Mouse (Mus musculus): Measurements from ENCODE around the gene G2e3. TPM values are rescaled to one million over a fixed set of nuclear protein-coding genes. Genes with fewer than 3 reads are reported as not detected.

G2e3 gene
- polyA plus RNA-seq, 1 experiment from 2014 or later, result 27.8 TPM

DNA sequence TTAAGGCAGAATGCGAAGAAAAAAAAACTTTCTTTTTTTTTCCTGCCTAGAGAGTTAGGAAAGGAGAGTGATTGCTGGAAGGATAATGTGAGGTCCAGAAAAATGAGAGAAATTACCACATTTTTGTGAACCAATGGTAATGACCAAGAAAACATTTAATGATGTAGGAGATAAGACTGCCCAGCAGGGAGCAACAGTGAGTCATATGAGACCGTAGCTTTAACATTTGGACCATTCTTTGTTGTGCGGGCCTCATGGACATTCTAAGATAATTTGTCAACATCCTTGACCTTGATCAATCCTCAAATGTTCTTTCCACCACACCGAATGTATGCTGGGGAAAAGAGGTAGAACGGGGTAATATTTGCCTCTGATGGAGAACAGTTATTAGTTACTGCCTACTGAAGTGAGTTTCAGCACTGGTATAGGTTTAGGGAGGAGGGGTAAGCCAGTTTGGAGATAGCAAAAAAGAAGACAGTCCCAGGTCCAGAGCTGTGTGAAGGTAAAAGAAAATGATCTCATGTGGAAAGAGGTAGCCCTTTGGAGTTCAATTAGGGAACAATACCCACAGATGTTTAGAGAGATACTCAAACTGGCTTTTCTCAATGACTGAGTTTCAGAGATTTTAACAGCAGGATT, 54.3 kb downstream of the G2e3 start:
- peaks cover 62% of the 10 kb centered on the region for H3K36me3 ChIP-seq
- H3K9me3 ChIP-seq, result no peaks in the 10 kb centered on the region
- H3K27ac ChIP-seq, result no peak overlapping the region
- no peaks in the 10 kb centered on the region for H3K4me1 ChIP-seq
- no peaks in the 10 kb centered on the region for H3K27me3 ChIP-seq (ENCODE audit: insufficient read depth, poor library complexity, severe bottlenecking)
- no peak overlapping the region for H3K4me3 ChIP-seq
- WGBS, result 79% methylated on average over 5 of the region's 5 CpGs
- DNase-seq (ENCODE audit: low spot score), result no peak

DNA sequence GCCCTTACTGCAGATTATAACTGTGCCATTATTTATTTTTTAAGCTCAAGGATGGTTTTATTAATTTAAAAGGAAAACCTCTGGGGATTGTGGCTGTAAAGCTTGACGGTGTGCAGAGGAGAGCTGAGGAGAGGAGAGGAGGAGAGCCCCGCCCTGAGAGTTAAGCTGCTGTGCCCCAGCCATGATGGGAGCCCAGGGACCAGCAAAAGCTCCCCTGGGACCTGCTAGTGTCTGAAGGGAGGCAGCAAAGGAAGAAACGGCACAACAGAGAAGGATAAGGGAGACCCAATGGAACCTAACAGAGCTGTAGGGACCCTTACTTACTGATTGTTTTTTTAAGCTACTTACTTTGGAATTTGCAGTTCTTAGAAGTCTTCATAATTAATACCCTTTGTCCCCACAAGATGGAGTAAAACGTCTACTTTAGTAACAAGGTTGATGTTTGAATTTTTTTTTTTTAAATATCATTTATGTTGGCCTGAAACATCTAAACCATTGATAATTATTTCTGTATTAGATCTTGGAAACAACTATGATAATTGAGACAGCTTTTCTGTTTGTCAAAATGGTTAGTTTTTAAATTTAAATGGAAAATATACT, 56.2 kb downstream of the G2e3 start:
- H3K27ac ChIP-seq, result no peak overlapping the region
- H3K9me3 ChIP-seq, result no peaks in the 10 kb centered on the region
- no peaks in the 10 kb centered on the region for H3K27me3 ChIP-seq (ENCODE audit: insufficient read depth, poor library complexity, severe bottlenecking)
- WGBS, result 70% methylated on average over 4 of the region's 4 CpGs
- DNase-seq (ENCODE audit: low spot score), result no peak
- H3K4me1 ChIP-seq, result no peaks in the 10 kb centered on the region
- peaks cover 57% of the 10 kb centered on the region for H3K36me3 ChIP-seq
- no peak overlapping the region for H3K4me3 ChIP-seq

DNA sequence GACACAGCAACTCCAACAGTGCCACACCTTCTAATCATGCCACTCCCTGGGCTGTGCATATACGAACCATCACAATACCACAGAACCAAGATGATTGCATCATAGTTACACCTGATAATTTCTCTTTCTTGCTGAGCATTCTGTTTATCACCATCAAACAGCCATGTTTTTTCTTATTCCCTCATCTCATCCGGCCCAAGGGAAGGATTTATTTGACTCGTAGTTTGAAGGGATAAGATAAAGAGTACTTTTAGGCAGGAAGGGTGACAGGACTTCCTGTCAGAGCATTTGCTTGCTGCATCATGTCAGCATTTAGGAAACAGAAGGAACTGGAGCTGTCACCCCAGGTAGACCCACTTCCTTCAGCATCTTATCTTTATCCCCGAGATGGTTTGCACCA, 63.5 kb downstream of the G2e3 start:
- no peaks in the 10 kb centered on the region for H3K9me3 ChIP-seq
- H3K27ac ChIP-seq, result no peak overlapping the region
- no peaks in the 10 kb centered on the region for H3K27me3 ChIP-seq (ENCODE audit: insufficient read depth, poor library complexity, severe bottlenecking)
- no peaks in the 10 kb centered on the region for H3K4me1 ChIP-seq
- no peak overlapping the region for H3K4me3 ChIP-seq
- 66% methylated on average over 4 of the region's 4 CpGs for WGBS
- peaks cover 64% of the 10 kb centered on the region for H3K36me3 ChIP-seq
- no peak for DNase-seq (ENCODE audit: low spot score)

Other genes starting within 250 kb of the G2e3 start
- 74.5 and 75.9 TPM in 2 replicates for gene Scfd1, start 29.4 kb downstream of the G2e3 start, polyA plus RNA-seq (2016; fragmentation: Nextera tagmentation; extraction: Ambion mirVana)
- 1.6 and 2.8 TPM in 2 replicates for gene Coch, start 245.3 kb downstream of the G2e3 start, polyA plus RNA-seq (2016; fragmentation: Nextera tagmentation; extraction: Ambion mirVana)

All from heart, embryonic 10.5 days (tissue).